Mouse (Mus musculus) liver, postnatal 0 days (tissue): ENCODE data around the gene Igf2bp3.

ENCODE experiments used
- CTCF ChIP-seq: sonication (generic); IDR thresholded peaks from 2 replicates; pipeline ENCODE4 v1.5.1; 2016; ENCODE audit warnings: antibody characterized with exemption, low read depth
- EP300 ChIP-seq: IDR thresholded peaks from 2 replicates; pipeline ENCODE4 v1.6.1; 2016; ENCODE audit warnings: antibody characterized with exemption, low read depth, mild to moderate bottlenecking

DNA sequence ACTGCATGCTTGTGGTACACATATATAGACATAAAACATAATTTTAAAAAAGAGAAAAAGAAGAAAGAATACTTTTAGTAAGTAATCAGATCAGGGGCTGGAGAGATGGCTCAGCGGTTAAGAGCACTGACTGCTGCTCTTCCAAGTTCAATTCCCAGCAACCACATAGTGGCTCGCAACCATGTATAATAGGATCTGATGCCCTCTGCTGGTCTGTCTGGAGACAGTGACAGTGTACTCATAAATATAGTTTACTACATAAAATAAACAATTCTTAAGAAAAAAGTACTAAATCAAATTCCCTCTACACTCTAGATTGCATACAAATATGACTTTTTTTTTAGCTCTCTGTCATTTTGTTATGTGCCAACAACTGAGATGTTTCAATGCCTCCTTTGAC lies 36.4 kb upstream of the Igf2bp3 start:
- TF ChIP-seq EP300: no peak
- peak; percentile 24; the same call in 1 of the 2 replicates for TF ChIP-seq CTCF
